Mouse (Mus musculus) cerebellum, adult 11-12 months (tissue): ENCODE data around the gene Neurog2.

Source experiments
- DNase-seq: peaks from one replicate; pipeline ENCODE4 v3.0.0; 2022

Neurog2 gene

DNA sequence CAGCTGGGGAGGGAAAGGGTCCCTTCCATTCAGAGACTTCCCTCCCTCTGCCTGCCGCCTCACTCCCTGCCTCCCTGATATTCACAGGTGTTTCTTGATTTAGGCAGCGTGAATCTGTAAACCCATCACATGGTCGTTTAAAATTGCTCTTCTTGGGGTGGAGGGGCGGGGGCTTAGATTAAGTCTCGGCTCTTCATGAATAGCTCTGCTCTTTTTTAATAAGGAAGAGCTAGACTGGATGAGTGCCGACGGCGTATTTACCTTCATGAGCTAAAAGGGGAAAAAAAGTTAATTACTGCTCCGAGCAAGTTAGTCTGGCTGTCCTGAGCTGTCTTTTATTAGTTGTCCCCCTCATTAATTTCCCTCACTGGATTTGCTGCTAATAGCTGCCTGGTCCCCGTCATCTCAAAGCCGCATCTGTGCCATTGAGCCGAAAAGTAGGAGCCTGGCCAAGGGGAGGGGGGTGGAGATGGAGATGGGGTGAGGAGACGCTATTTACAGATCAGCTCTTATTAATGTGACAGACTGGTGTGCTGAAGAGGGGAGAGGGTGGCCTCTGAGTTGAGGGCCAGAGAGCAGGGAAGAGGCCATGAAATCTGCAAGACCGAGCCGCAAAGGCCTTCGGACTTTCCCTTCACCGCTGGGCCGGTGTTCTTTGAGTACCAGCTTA lies 13.4 kb downstream of the Neurog2 start:
- no peak for DNase-seq

DNA sequence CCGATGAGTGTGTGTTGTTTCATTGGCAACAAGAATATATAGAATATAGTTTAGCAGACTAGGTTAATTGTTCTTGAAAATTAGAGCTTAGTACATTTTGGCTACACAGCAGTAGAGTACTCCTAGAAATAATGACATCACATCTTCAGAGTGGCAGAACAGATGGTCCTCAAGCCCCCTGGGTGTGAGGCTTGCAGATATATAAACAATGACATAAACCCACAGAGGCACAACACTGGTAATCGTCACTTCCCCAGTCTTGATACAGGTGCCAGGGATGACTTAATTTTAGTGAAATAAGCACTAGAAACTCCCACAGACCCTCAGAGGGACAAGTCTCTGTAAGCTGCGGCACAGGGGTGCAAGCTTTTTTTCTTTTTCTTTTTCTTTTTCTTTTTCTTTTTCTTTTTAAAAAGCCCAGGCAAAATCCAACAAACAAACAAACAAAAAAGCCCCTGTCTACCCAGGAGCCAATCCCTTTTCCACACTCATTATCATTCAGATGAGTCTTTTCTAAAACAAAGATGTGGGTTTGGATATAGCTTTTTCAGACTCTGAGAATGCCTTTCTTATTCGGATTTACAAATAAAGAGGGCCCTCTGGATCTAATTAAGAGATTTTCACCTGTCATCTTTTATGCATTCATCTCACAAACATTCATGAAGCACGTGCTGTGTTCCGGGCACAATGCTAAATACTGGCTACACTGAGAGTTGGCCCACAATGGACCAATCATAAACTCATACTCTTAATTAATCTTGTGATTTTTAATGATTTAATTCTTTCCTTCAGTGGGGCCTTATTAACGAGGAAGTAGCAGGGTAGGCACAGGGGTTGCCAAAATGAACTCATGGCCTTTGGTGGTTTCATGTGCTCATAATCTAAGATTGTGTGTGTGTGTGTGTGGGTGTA lies 19.1 kb downstream of the Neurog2 start:
- DNase-seq: no peak

DNA sequence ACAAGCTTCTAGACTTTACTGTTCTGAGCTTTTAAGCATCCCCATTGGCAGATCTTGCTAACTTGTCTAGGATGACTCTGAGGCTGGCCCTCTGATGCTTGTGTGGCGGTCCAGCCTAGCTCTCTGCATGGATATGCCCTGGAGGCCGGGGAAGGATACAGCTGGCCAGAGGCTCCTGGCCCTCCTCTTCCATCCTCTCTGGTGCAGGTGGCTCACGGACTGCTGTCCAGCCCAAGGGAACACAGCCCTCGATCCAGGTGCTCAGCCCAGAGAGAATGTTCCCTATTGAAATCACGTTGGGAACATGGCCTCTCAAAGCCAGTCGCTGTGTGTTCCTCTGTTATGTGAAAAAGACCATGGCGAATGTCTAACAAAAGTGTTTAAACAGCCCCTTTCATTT lies 27.8 kb downstream of the Neurog2 start:
- DNase-seq: no peak

GRCm38 (mm10) chr3:127661646-127662531 lies 29.0 kb downstream of the Neurog2 start:
- no peak for DNase-seq

DNA sequence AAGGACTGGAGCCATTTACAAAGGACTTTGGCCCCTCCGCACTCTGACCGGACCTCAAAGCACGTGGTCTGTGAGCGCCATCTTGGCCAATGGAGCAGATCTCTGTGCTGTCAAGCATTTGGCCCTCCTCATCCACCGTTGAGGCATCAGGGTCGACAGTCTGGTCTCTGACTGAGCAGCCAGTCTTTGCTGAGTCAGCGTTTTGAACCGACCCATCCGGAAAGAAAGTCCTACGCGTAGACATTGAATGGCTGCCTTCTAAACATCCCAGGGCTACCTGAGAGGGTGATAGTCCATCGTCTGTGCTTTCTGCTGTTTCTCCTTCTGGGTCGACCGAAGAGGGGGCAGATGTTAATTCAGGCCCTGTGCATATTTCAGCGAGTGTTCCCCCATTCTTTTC lies 46.8 kb downstream of the Neurog2 start:
- no peak for DNase-seq
